Mouse (Mus musculus): ENCODE data around the gene Eif3a.

The Eif3a gene

GRCm38 (mm10) chr19:60790551-60791161 is at the start of gene Eif3a:
Gene Eif3a, minus strand, starts transcription at chr19:60790658.
- peak; percentile 75 for DNase-seq (ENCODE audit: low spot score)

- peak; percentile 26 for DNase-seq (ENCODE audit: low spot score)
These were observed 47.3 kb upstream of the Eif3a start for GRCm38 (mm10) chr19:60837747-60838146.

GRCm38 (mm10) chr19:60818677-60819076 is 28.2 kb upstream of the Eif3a start:
- DNase-seq (ENCODE audit: low spot score): no peak

- no peak for DNase-seq (ENCODE audit: low spot score)
These were observed 22.7 kb upstream of the Eif3a start for GRCm38 (mm10) chr19:60813133-60813532.

GRCm38 (mm10) chr19:60812036-60812389 is 21.6 kb upstream of the Eif3a start:
- no peak for DNase-seq (ENCODE audit: low spot score)

GRCm38 (mm10) chr19:60811098-60812035 is 20.9 kb upstream of the Eif3a start, which contains the start of gene Fam45a:
Gene Fam45a, plus strand, starts transcription at chr19:60811585.
- DNase-seq (ENCODE audit: low spot score): peak; percentile 71

- DNase-seq (ENCODE audit: low spot score): no peak
These were observed 19.5 kb upstream of the Eif3a start for GRCm38 (mm10) chr19:60809927-60810326.

- DNase-seq (ENCODE audit: low spot score): no peak
These were observed 14.4 kb upstream of the Eif3a start for GRCm38 (mm10) chr19:60804903-60805302.

- no peak for DNase-seq (ENCODE audit: low spot score)
These were observed 9.6 kb upstream of the Eif3a start for GRCm38 (mm10) chr19:60799867-60800569.

- DNase-seq (ENCODE audit: low spot score): no peak
These were observed 7.0 kb upstream of the Eif3a start for GRCm38 (mm10) chr19:60797415-60797814.

GRCm38 (mm10) chr19:60795244-60795643 is 4.8 kb upstream of the Eif3a start:
- DNase-seq (ENCODE audit: low spot score): no peak

GRCm38 (mm10) chr19:60793170-60793707 is 2.8 kb upstream of the Eif3a start:
- no peak for DNase-seq (ENCODE audit: low spot score)

GRCm38 (mm10) chr19:60791164-60791563 is 706 bp upstream of the Eif3a start:
- no peak for DNase-seq (ENCODE audit: low spot score)

- DNase-seq (ENCODE audit: low spot score): no peak
These were observed 445 bp downstream of the Eif3a start for GRCm38 (mm10) chr19:60789919-60790506.

GRCm38 (mm10) chr19:60789452-60789851 is 1.0 kb downstream of the Eif3a start:
- no peak for DNase-seq (ENCODE audit: low spot score)

GRCm38 (mm10) chr19:60788214-60788960 is 2.1 kb downstream of the Eif3a start:
- DNase-seq (ENCODE audit: low spot score): no peak

GRCm38 (mm10) chr19:60787465-60788150 is 2.9 kb downstream of the Eif3a start:
- no peak for DNase-seq (ENCODE audit: low spot score)

- DNase-seq (ENCODE audit: low spot score): no peak
These were observed 5.7 kb downstream of the Eif3a start for GRCm38 (mm10) chr19:60784712-60785111.

- DNase-seq (ENCODE audit: low spot score): no peak
These were observed 8.4 kb downstream of the Eif3a start for GRCm38 (mm10) chr19:60782034-60782433.

GRCm38 (mm10) chr19:60773366-60773765 is 17.1 kb downstream of the Eif3a start:
- no peak for DNase-seq (ENCODE audit: low spot score)
